Mouse (Mus musculus) embryonic facial prominence, embryonic 15.5 days (tissue): Measurements from ENCODE around the gene Cox10. TPM values are rescaled to one million over a fixed set of nuclear protein-coding genes. Genes with fewer than 3 reads are reported as not detected.
"Not testable (repeated sequence)": the region's sequence is repeated elsewhere in the genome, so short reads cannot be mapped to it uniquely, and the experiment has no call there.

ENCODE experiments used
- ATAC-seq: fragments of 200-750 bp; cut with Nextera tagmentation; 2 replicates; pipeline ENCODE4 v1.8.0; 2017; ENCODE audit warnings: low read depth, moderate TSS enrichment; ENCODE audit not compliant: insufficient number of reproducible peaks, low FRiP score, low TSS enrichment
- H3K27ac ChIP-seq: fragments of 300-500 bp; sonication (generic); replicated peaks from 2 replicates; pipeline ENCODE4 v1.5.1; 2015; ENCODE audit warnings: mild to moderate bottlenecking, inconsistent platforms
- H3K27me3 ChIP-seq: fragments of 300-500 bp; sonication (generic); 2 replicates; pipeline ENCODE4 v1.6.1; 2015; ENCODE audit warnings: inconsistent platforms
- H3K36me3 ChIP-seq: fragments of 300-500 bp; sonication (generic); 2 replicates; pipeline ENCODE4 v1.6.1; 2015; ENCODE audit warnings: mild to moderate bottlenecking, inconsistent platforms
- H3K4me1 ChIP-seq: fragments of 300-500 bp; sonication (generic); 2 replicates; pipeline ENCODE4 v1.6.1; 2015; ENCODE audit warnings: inconsistent platforms
- H3K4me2 ChIP-seq: fragments of 300-500 bp; sonication (generic); replicated peaks from 2 replicates; pipeline ENCODE4 v1.6.1; 2015; ENCODE audit warnings: mild to moderate bottlenecking, inconsistent platforms
- H3K4me3 ChIP-seq: fragments of 300-500 bp; sonication (generic); replicated peaks from 2 replicates; pipeline ENCODE4 v1.5.1; 2015; ENCODE audit warnings: mild to moderate bottlenecking, inconsistent platforms
- H3K9ac ChIP-seq: fragments of 300-500 bp; sonication (generic); 2 replicates; pipeline ENCODE4 v1.6.1; 2015; ENCODE audit warnings: inconsistent platforms
- H3K9me3 ChIP-seq: fragments of 300-500 bp; sonication (generic); replicated peaks from 2 replicates; pipeline ENCODE4 v1.6.1; 2016; ENCODE audit warnings: inconsistent platforms
- WGBS: fragments of 180-500 bp; shearing (Covaris S2); methylation state at CpG from one replicate; pipeline ENCODE4 v1.1.7; 2015; 5-methylcytosine and 5-hydroxymethylcytosine counted together
- polyA plus RNA-seq: library from polyadenylated mRNA; unstranded; fragments of >200 nt; fragmentation: Nextera tagmentation; extraction: Ambion mirVana; gene quantifications from 2 replicates; pipeline ENCODE4 v1.2.1, GENCODE M21; 2015

Gene Cox10
- polyA plus RNA-seq = 21.1 and 21.6 TPM in 2 replicates

- H3K27me3 ChIP-seq = no peaks in the 10 kb centered on the region
- ATAC-seq = peak; percentile 82; the same call in 1 of the 2 replicates
- WGBS = under 1% methylated on average over 45 of the region's 45 CpGs
- no peaks in the 10 kb centered on the region for H3K9me3 ChIP-seq
- H3K4me3 ChIP-seq = peak within 1 kb of the TSS; percentile 88
- peaks cover 11% of the 10 kb centered on the region for H3K4me1 ChIP-seq
- peak within 1 kb of the TSS; percentile 80 for H3K9ac ChIP-seq
- H3K27ac ChIP-seq = peak within 1 kb of the TSS; percentile 93
- peaks cover 7% of the 10 kb centered on the region for H3K36me3 ChIP-seq
- H3K4me2 ChIP-seq = peak within 1 kb of the TSS; percentile 64
Observed at GRCm38 (mm10) chr11:64078956-64079726, at the start of gene Cox10. Cox10 (minus strand) TSS chr11:64079468.

- H3K9ac ChIP-seq = no peak overlapping the region
- H3K27ac ChIP-seq = no peak overlapping the region
- no peak overlapping the region for H3K4me2 ChIP-seq
- ATAC-seq = no peak
- no peaks in the 10 kb centered on the region for H3K36me3 ChIP-seq
- WGBS = 74% methylated on average over 9 of the region's 9 CpGs
- H3K4me3 ChIP-seq = no peak overlapping the region
- no peaks in the 10 kb centered on the region for H3K27me3 ChIP-seq
- H3K9me3 ChIP-seq = no peaks in the 10 kb centered on the region
- no peaks in the 10 kb centered on the region for H3K4me1 ChIP-seq
Observed at GRCm38 (mm10) chr11:64128016-64128415, 48.7 kb upstream of the Cox10 start.

- Histone ChIP-seq H3K36me3 (no peaks in the 10 kb centered on the region), H3K9me3 (no peaks in the 10 kb centered on the region), H3K4me2 (no peak overlapping the region), H3K27me3 (no peaks in the 10 kb centered on the region), H3K9ac (no peak overlapping the region), H3K4me1 (no peaks in the 10 kb centered on the region), H3K27ac (no peak overlapping the region), H3K4me3 (no peak overlapping the region)
- 77% methylated on average over 2 of the region's 2 CpGs for WGBS
- ATAC-seq = no peak
Observed at GRCm38 (mm10) chr11:64125471-64125870, 46.2 kb upstream of the Cox10 start.

DNA sequence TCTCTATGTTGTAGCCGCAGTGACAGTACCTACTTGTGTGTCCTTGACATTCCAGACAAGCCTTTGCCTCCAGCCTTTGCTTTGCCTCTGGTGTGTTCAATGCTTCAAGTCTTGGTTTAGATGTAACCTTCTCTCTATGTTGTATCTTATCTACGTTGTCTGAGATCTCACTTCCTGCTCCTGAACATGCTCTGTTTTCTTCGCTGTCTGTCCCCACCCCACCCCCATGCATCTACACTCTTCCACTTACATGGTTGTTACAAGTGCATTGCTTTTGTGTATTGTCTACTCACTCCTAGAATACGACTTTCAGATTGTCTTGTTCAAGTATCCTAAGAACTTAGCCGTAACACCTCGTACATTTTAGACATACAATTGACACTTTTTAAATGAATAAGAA, 43.9 kb upstream of the Cox10 start:
- H3K9ac ChIP-seq, H3K4me1 ChIP-seq, H3K27me3 ChIP-seq, ATAC-seq, H3K4me2 ChIP-seq, H3K27ac ChIP-seq, H3K36me3 ChIP-seq, H3K9me3 ChIP-seq, H3K4me3 ChIP-seq: not testable (repeated sequence)
- WGBS = 85% methylated on average over 6 of the region's 6 CpGs

- ATAC-seq = no peak
- Histone ChIP-seq H3K27ac (no peak overlapping the region), H3K9me3 (no peaks in the 10 kb centered on the region), H3K4me2 (no peak overlapping the region), H3K4me3 (no peak overlapping the region), H3K36me3 (no peaks in the 10 kb centered on the region), H3K4me1 (no peaks in the 10 kb centered on the region), H3K9ac (no peak overlapping the region), H3K27me3 (no peaks in the 10 kb centered on the region)
- WGBS = 81% methylated on average over 4 of the region's 4 CpGs
Observed at GRCm38 (mm10) chr11:64116711-64117110, 37.4 kb upstream of the Cox10 start.

DNA sequence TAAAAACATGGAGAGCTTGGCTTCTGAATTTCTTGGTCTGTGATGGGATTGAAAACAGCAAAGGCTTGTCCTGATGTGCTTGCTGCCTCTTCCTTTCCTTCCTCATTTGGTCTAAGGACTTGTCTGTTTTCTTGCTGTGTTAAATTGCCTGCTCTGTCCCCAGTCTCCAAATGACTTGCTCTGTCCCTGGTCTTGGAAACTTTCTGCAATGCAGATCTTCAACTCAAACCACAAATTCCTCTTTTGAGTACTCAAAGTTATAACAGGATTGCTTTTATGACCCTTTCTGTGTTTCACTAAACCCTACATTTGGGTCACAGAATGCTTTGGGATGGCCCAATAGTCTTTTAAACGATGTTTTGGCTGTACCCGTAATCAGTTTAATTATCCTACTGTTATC, 36.6 kb upstream of the Cox10 start:
- Histone ChIP-seq H3K9ac (no peak overlapping the region), H3K27me3 (no peaks in the 10 kb centered on the region), H3K27ac (no peak overlapping the region), H3K4me1 (no peaks in the 10 kb centered on the region), H3K4me3 (no peak overlapping the region), H3K36me3 (no peaks in the 10 kb centered on the region), H3K9me3 (no peaks in the 10 kb centered on the region), H3K4me2 (no peak overlapping the region)
- WGBS = 80% methylated on average over 2 of the region's 2 CpGs
- no peak for ATAC-seq

DNA sequence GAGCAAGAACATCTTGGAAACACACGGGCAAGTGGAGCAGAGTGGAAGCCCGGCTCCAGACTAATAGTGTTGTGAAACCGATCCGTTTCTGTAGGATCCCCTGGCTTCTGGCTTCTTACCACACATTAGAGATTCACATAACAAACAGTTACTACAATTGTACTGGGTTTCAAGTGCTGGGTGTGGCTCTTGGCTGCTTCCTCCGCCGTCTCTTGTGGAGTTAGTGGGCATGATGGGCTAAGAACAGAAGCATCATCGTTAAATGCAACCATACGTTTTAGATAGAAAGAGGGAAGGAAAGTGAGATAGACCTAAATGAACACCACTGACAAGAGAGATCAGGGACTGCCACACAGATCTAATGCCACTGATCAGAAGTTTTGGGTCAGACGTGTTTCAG, 35.8 kb upstream of the Cox10 start:
- no peak overlapping the region for H3K4me2 ChIP-seq
- no peak overlapping the region for H3K9ac ChIP-seq
- no peak overlapping the region for H3K4me3 ChIP-seq
- no peak for ATAC-seq
- no peaks in the 10 kb centered on the region for H3K27me3 ChIP-seq
- H3K4me1 ChIP-seq = no peaks in the 10 kb centered on the region
- WGBS = 48% methylated on average over 9 of the region's 9 CpGs
- no peaks in the 10 kb centered on the region for H3K9me3 ChIP-seq
- H3K27ac ChIP-seq = no peak overlapping the region
- no peaks in the 10 kb centered on the region for H3K36me3 ChIP-seq

DNA sequence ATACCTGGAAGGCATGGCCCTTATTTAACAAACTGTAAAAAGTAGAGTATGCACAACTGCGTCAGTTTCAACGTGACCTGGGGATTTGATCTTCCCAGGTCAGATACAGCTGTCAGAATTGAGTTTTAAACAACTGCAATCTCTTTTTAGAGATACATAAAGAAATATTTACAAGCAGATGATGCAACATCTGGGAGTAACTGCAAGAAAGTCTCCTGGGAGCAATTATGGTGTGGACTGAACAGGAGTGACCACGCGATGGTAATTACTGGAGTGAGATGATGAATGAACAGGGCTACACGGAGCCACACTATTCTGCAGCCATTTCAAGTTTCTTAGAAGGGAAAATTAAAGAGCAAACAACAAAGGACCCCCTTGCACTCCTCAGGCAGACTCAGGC, 20.8 kb upstream of the Cox10 start:
- H3K27me3 ChIP-seq = no peaks in the 10 kb centered on the region
- no peak overlapping the region for H3K4me3 ChIP-seq
- H3K36me3 ChIP-seq = no peaks in the 10 kb centered on the region
- no peak overlapping the region for H3K27ac ChIP-seq
- 73% methylated on average over 5 of the region's 5 CpGs for WGBS
- ATAC-seq = no peak
- H3K4me2 ChIP-seq = no peak overlapping the region
- no peaks in the 10 kb centered on the region for H3K4me1 ChIP-seq
- H3K9ac ChIP-seq = no peak overlapping the region
- H3K9me3 ChIP-seq = no peaks in the 10 kb centered on the region

- H3K27ac ChIP-seq = no peak overlapping the region
- no peak for ATAC-seq
- no peaks in the 10 kb centered on the region for H3K36me3 ChIP-seq
- H3K4me1 ChIP-seq = no peaks in the 10 kb centered on the region
- H3K27me3 ChIP-seq = no peaks in the 10 kb centered on the region
- H3K4me2 ChIP-seq = no peak overlapping the region
- H3K9me3 ChIP-seq = no peaks in the 10 kb centered on the region
- 91% methylated on average over 4 of the region's 4 CpGs for WGBS
- H3K9ac ChIP-seq = no peak overlapping the region
- no peak overlapping the region for H3K4me3 ChIP-seq
Observed at GRCm38 (mm10) chr11:64093058-64093457, 13.8 kb upstream of the Cox10 start.

- Histone ChIP-seq H3K9ac (no peak overlapping the region), H3K4me1 (no peaks in the 10 kb centered on the region), H3K4me3 (no peak overlapping the region), H3K27me3 (no peaks in the 10 kb centered on the region), H3K9me3 (no peaks in the 10 kb centered on the region), H3K27ac (no peak overlapping the region), H3K36me3 (no peaks in the 10 kb centered on the region), H3K4me2 (no peak overlapping the region)
- WGBS = 72% methylated on average over 7 of the region's 7 CpGs
- ATAC-seq = no peak
Observed at GRCm38 (mm10) chr11:64091150-64091549, 11.9 kb upstream of the Cox10 start.

DNA sequence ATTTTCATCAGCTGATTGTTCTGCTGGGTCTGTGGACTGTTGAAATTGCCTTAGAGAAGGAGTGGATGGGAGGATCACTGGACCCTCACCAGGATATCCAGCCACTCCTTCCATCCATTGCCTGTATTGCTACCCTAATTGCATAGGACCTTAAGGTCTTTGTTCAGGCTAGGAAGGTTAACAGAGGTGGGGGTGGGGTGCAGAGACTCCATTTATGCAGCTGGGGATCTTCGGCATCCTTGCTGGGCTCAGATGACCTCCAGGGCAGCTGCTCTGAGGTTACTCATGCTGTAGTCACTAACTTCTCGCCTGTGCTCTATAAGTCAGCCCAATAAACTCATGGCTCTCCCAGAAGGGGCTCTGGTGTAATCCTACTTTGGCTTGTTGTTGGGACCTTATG, 10.4 kb upstream of the Cox10 start:
- 59% methylated on average over 2 of the region's 2 CpGs for WGBS
- Histone ChIP-seq H3K9ac (no peak overlapping the region), H3K36me3 (no peaks in the 10 kb centered on the region), H3K9me3 (no peaks in the 10 kb centered on the region), H3K27me3 (no peaks in the 10 kb centered on the region), H3K4me1 (no peaks in the 10 kb centered on the region), H3K4me3 (no peak overlapping the region), H3K27ac (no peak overlapping the region), H3K4me2 (no peak overlapping the region)
- no peak for ATAC-seq

- Histone ChIP-seq H3K9me3 (no peaks in the 10 kb centered on the region), H3K4me3 (no peak overlapping the region), H3K4me2 (no peak overlapping the region), H3K27ac (no peak overlapping the region), H3K36me3 (peaks cover 7% of the 10 kb centered on the region), H3K27me3 (no peaks in the 10 kb centered on the region), H3K4me1 (no peaks in the 10 kb centered on the region), H3K9ac (no peak overlapping the region)
- ATAC-seq = no peak
- WGBS = 86% methylated on average over 5 of the region's 5 CpGs
Observed at GRCm38 (mm10) chr11:64085888-64086287, 6.6 kb upstream of the Cox10 start.
